Mouse (Mus musculus) stomach, postnatal 0 days (tissue): ENCODE measurements at regions not wholly inside any gene's neighbourhood (a gene's known extent, or its start where the extent isn't known, plus 50 kb on each side); places are given as distances from the start of the nearest gene placed in this dataset.

Experiments used
- CTCF ChIP-seq: IDR thresholded peaks from 2 replicates; pipeline ENCODE4 v1.5.1; 2016; ENCODE audit warnings: antibody characterized with exemption, low read depth, mild to moderate bottlenecking, moderate library complexity
- EP300 ChIP-seq: optimal IDR thresholded peaks from 2 replicates; pipeline ENCODE3; 2016; ENCODE audit warnings: antibody characterized with exemption

GRCm38 (mm10) chr15:62042924-62043504 is 1120.2 kb upstream of the A1bg start:
- TF ChIP-seq CTCF (no peak), EP300 (no peak)
